Mouse (Mus musculus): ENCODE measurements around the gene Tmem107. TPM values are rescaled to one million over a fixed set of nuclear protein-coding genes. Genes with fewer than 3 reads are reported as not detected.

The Tmem107 gene
- polyA plus RNA-seq, 1 experiment, result 9.8 TPM

DNA sequence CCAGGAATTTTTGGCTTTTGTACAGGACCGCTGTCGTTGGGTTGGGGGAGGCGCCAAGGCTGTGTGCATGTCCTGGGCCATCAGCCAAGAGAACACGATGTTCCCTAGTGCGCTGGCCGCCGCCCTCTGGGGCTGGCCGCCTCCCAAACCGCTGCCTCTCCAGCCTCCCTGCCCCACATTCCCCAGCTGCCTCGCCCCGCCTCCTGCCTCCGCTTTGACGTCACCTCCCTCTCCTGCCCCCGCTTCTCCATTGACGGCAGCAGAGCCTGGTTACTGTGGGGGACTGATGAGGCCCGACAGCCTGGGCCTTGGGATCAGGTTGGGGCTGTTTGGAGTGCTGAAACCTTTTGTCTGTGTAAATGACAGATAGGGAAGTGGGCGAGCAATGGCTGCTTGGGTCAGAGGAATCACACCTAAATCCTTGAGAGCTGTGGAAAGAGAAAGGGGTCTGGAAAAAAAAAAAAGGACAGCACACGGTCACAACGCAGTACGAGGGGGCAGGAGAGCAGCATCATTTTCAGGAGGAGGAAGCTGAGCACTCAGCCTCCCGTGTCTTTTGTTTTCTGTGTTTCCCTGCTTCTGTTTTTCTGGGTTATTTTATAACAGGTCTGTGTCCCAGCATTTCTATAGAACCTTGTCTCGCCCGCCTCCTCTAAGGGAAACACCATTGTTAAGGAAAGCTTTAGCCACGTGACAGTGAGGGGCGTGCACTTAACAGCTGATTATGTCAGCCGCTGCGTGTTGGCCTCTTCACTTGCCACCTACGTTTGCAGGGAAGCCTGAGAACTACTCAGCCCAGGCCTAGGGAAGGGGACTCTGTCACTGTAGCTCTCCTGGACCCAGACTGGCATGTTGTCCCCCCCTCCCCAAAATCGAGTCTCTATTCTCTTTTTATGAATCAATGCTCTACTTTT is 26.6 kb downstream of the Tmem107 start:
- Histone ChIP-seq H3K4me3 (ENCODE audit: insufficient read depth, low read length) (peak overlapping the region; percentile 38), H3K4me1 (ENCODE audit: control insufficient read depth, insufficient read depth, low read length) (peaks cover 39% of the 10 kb centered on the region), H3K27ac (ENCODE audit: insufficient read depth, low read depth, low read length) (peak overlapping the region; percentile 35)
- no peak for TF ChIP-seq CTCF (IDR thresholded peaks at IDR 0.05; ENCODE audit: low read depth, low read length)
- TF ChIP-seq POLR2A (IDR thresholded peaks at IDR 0.05; ENCODE audit: borderline replicate concordance, low read depth, low read length), result no peak

GRCm38 (mm10) chr11:69098039-69098761 is 27.6 kb downstream of the Tmem107 start:
- peaks cover 46% of the 10 kb centered on the region for H3K4me1 ChIP-seq (ENCODE audit: control insufficient read depth, insufficient read depth, low read length)
- TF ChIP-seq CTCF (IDR thresholded peaks at IDR 0.05; ENCODE audit: low read depth, low read length), result no peak
- peak overlapping the region; percentile 19; the same call in 1 of the 2 replicates for H3K4me3 ChIP-seq (ENCODE audit: insufficient read depth, low read length)

GRCm38 (mm10) chr11:69098762-69099091 is 28.1 kb downstream of the Tmem107 start:
- Histone ChIP-seq H3K27ac (ENCODE audit: insufficient read depth, low read depth, low read length) (peak overlapping the region; percentile 92), H3K4me3 (ENCODE audit: insufficient read depth, low read length) (peak overlapping the region; percentile 66), H3K4me1 (ENCODE audit: control insufficient read depth, insufficient read depth, low read length) (peaks cover 46% of the 10 kb centered on the region)
- TF ChIP-seq POLR2A (IDR thresholded peaks at IDR 0.05; ENCODE audit: borderline replicate concordance, low read depth, low read length) (no peak), CTCF (IDR thresholded peaks at IDR 0.05; ENCODE audit: low read depth, low read length) (no peak)

More at GRCm38 (mm10) chr11:69098039-69098761, 27.6 kb downstream of the Tmem107 start:
- peak overlapping the region; percentile 5; the same call in 1 of the 2 replicates for H3K27ac ChIP-seq (ENCODE audit: insufficient read depth, low read depth, low read length)

DNA sequence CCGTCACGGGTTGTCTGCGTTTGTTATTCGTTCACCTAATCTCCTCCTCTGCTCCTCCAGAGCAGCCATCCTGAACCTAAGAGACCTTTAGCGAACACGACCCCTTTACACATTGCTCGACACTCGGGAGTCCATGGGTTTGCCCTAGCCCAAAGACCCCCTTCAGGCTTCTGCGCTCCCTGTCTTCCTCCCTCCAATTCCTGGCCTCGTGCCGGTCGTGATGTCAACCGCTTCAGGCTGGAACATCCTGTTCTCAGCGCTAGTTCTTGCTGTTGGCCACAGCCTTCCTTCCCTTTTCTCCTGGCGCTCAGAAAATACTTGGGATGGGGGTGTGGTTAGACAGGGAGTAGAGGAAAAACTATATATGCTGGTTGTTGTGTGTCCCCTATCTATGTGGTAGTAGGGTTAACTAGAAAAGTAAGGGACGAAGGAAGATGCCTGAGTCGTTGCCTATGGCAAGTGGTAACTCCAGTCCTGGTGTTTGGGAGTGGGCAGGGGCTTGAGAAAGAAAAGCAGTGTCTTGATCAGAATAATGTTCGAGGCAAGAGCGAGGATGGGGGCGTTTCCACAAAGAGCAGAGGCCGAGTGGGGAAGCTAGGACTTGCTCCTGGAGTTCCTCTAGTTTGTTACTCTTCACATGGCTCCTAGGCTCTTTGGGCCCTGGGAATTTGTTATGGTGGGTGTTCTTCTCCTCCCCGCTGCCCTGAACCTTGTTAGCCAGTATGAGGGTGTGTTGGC is 28.7 kb downstream of the Tmem107 start:
- TF ChIP-seq CTCF (IDR thresholded peaks at IDR 0.05; ENCODE audit: low read depth, low read length) (no peak), POLR2A (IDR thresholded peaks at IDR 0.05; ENCODE audit: borderline replicate concordance, low read depth, low read length) (no peak)
- H3K4me1 ChIP-seq (ENCODE audit: control insufficient read depth, insufficient read depth, low read length), result peaks cover 46% of the 10 kb centered on the region

GRCm38 (mm10) chr11:69099915-69100345 is 29.3 kb downstream of the Tmem107 start:
- no peak for TF ChIP-seq CTCF (IDR thresholded peaks at IDR 0.05; ENCODE audit: low read depth, low read length)
- Histone ChIP-seq H3K27ac (ENCODE audit: insufficient read depth, low read depth, low read length) (peak overlapping the region; percentile 92), H3K4me1 (ENCODE audit: control insufficient read depth, insufficient read depth, low read length) (peaks cover 44% of the 10 kb centered on the region), H3K4me3 (ENCODE audit: insufficient read depth, low read length) (peak overlapping the region; percentile 66)

More for the DNA sequence above, 28.7 kb downstream of the Tmem107 start:
- Histone ChIP-seq H3K4me3 (ENCODE audit: insufficient read depth, low read length) (peak overlapping the region; percentile 66), H3K27ac (ENCODE audit: insufficient read depth, low read depth, low read length) (peak overlapping the region; percentile 92)

- H3K27ac ChIP-seq (ENCODE audit: insufficient read depth, low read depth, low read length), result peak overlapping the region; percentile 80
- peaks cover 44% of the 10 kb centered on the region for H3K4me1 ChIP-seq (ENCODE audit: control insufficient read depth, insufficient read depth, low read length)
- H3K4me3 ChIP-seq (ENCODE audit: insufficient read depth, low read length), result peak overlapping the region; percentile 56
- TF ChIP-seq CTCF (IDR thresholded peaks at IDR 0.05; ENCODE audit: low read depth, low read length) (no peak), POLR2A (IDR thresholded peaks at IDR 0.05; ENCODE audit: borderline replicate concordance, low read depth, low read length) (no peak)
Measured at GRCm38 (mm10) chr11:69100639-69101360, 30.2 kb downstream of the Tmem107 start.

GRCm38 (mm10) chr11:69101604-69102402 is 31.2 kb downstream of the Tmem107 start:
- H3K27ac ChIP-seq (ENCODE audit: insufficient read depth, low read depth, low read length), result no peak overlapping the region
- no peak overlapping the region for H3K4me3 ChIP-seq (ENCODE audit: insufficient read depth, low read length)
- TF ChIP-seq CTCF (IDR thresholded peaks at IDR 0.05; ENCODE audit: low read depth, low read length) (no peak), POLR2A (IDR thresholded peaks at IDR 0.05; ENCODE audit: borderline replicate concordance, low read depth, low read length) (no peak)
- H3K4me1 ChIP-seq (ENCODE audit: control insufficient read depth, insufficient read depth, low read length), result peaks cover 39% of the 10 kb centered on the region

- H3K4me3 ChIP-seq (ENCODE audit: insufficient read depth, low read length), result no peak overlapping the region
- H3K27ac ChIP-seq (ENCODE audit: insufficient read depth, low read depth, low read length), result no peak overlapping the region
- peaks cover 39% of the 10 kb centered on the region for H3K4me1 ChIP-seq (ENCODE audit: control insufficient read depth, insufficient read depth, low read length)
- no peak for TF ChIP-seq CTCF (IDR thresholded peaks at IDR 0.05; ENCODE audit: low read depth, low read length)
- no peak for TF ChIP-seq POLR2A (IDR thresholded peaks at IDR 0.05; ENCODE audit: borderline replicate concordance, low read depth, low read length)
Measured at GRCm38 (mm10) chr11:69102403-69102725, 31.8 kb downstream of the Tmem107 start.
